Mouse (Mus musculus): ENCODE measurements at regions not wholly inside any gene's neighbourhood (a gene's known extent, or its start where the extent isn't known, plus 50 kb on each side); places are given as distances from the start of the nearest gene placed in this dataset.

DNA sequence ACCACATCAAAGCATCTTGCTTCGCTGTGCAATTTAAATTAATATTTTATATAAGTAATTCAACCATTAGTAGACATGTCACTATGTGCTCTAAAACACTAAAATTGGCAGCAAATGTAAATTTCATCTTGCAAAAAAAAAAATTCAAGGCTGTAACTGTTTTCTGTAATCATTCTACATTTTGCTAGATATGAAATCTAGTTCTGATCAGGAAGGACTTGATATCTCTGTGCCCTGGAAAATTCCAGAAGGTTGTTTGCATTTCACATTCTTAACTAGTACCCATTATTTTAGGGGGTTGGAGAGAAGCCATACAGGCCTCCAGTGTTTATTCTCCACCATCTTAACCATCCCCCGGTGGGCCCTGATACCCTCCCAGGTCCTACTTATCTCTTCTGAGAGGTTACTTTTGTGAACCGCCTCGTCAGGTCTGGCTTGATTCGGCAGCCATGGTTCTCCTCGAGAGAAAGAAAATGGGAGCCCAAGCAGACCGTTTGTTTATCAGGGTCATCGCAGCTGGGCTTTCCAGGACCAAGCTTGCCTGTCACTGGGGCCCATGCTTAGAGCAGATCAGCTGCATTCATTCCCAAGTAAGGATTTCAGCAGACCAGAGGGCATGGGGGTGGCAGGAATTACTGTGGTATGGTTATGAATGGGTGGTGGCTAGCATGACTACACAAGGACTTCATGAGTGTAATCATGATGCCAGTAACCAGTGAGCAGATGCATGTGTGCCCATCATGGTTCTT, 226.9 kb upstream of the Trib2 start:
- TF ChIP-seq CTCF (conservative IDR thresholded peaks at IDR 0.05; ENCODE audit: insufficient read depth, insufficient read length, low read depth, low read length) (no peak), POLR2A (IDR thresholded peaks at IDR 0.05; ENCODE audit: low read depth, low read length) (no peak)

Measured in kidney, adult 2 months (tissue).